Mouse (Mus musculus) MEL (cell line): ENCODE data around the gene Ier2. TPM values are rescaled to one million over a fixed set of nuclear protein-coding genes. Genes with fewer than 3 reads are reported as not detected.
"Not testable (repeated sequence)": the region's sequence is repeated elsewhere in the genome, so short reads cannot be mapped to it uniquely, and the experiment has no call there.

Experiments
- DNase-seq: peaks from one replicate; pipeline ENCODE4 v3.0.0; 2011; ENCODE audit warnings: low read depth, low spot score
- H3K27ac ChIP-seq: 2 replicates; pipeline ENCODE4 v1.5.1; 2012; ENCODE audit warnings: low read depth, mild to moderate bottlenecking, control low read depth, low read length, moderate library complexity; ENCODE audit not compliant: control insufficient read depth
- H3K27me3 ChIP-seq, 2 experiments: fragments of 150-350 bp in 1 of 2; sonication (generic) in 1 of 2; 2 replicates each; pipeline ENCODE4 v1.6.1; 2012; ENCODE audit warnings: low read length in 2 of 2, mild to moderate bottlenecking in 2 of 2, improper control_type of control experiment in 1 of 2, moderate library complexity in 1 of 2; ENCODE audit not compliant: insufficient read depth in 2 of 2, control insufficient read depth in 1 of 2
- H3K36me3 ChIP-seq, 2 experiments: 2 replicates each; pipeline ENCODE4 v1.6.1; 2012 to 2014; ENCODE audit warnings: low read length in 2 of 2, improper control_type of control experiment in 1 of 2, inconsistent platforms in 1 of 2, mild to moderate bottlenecking in 1 of 2; ENCODE audit not compliant: insufficient read depth in 2 of 2, control insufficient read depth in 1 of 2
- H3K4me1 ChIP-seq, 2 experiments: fragments of 150-350 bp in 1 of 2; sonication (generic) in 1 of 2; 2 replicates each; pipeline ENCODE4 v1.6.1; 2012; ENCODE audit warnings: low read length in 2 of 2, improper control_type of control experiment in 1 of 2, mild to moderate bottlenecking in 1 of 2; ENCODE audit not compliant: insufficient read depth in 2 of 2, control insufficient read depth in 1 of 2
- H3K4me3 ChIP-seq, 2 experiments: fragments of 150-350 bp in 1 of 2; sonication (generic) in 1 of 2; 2 replicates each; pipeline ENCODE4 v1.5.1; 2012; ENCODE audit warnings: low read depth in 2 of 2, low read length in 2 of 2, mild to moderate bottlenecking in 2 of 2, moderate library complexity in 2 of 2, control low read depth in 1 of 2, improper control_type of control experiment in 1 of 2; ENCODE audit not compliant: control insufficient read depth in 1 of 2, insufficient read depth in 1 of 2
- H3K79me2 ChIP-seq: 2 replicates; pipeline ENCODE4 v1.6.1; 2012; ENCODE audit warnings: mild to moderate bottlenecking, low read length, moderate library complexity; ENCODE audit not compliant: control insufficient read depth, poor library complexity, insufficient read depth
- H3K9ac ChIP-seq: 2 replicates; pipeline ENCODE4 v1.6.1; 2012; ENCODE audit warnings: low read depth, mild to moderate bottlenecking, control low read depth, low read length, moderate library complexity; ENCODE audit not compliant: control insufficient read depth, poor library complexity, severe bottlenecking
- H3K9me3 ChIP-seq: fragments of 150-350 bp; sonication (generic); replicated peaks from 2 replicates; pipeline ENCODE4 v1.6.1; 2012; ENCODE audit warnings: mild to moderate bottlenecking, low read length, improper control_type of control experiment, moderate library complexity; ENCODE audit not compliant: insufficient read depth
- E2F4 ChIP-seq: IDR thresholded peaks from 2 replicates; pipeline ENCODE4 v1.6.1; 2011; ENCODE audit warnings: low read depth, low read length, improper control_type of control experiment, borderline replicate concordance
- ETS1 ChIP-seq: IDR thresholded peaks from 2 replicates; pipeline ENCODE4 v1.6.1; 2012; ENCODE audit warnings: low read depth, mild to moderate bottlenecking, inconsistent platforms, low read length, improper control_type of control experiment, moderate library complexity
- GABPA ChIP-seq: IDR thresholded peaks from 2 replicates; pipeline ENCODE4 v1.6.1; 2012; ENCODE audit warnings: low read depth, mild to moderate bottlenecking, inconsistent platforms, low read length, improper control_type of control experiment, moderate library complexity
- GATA1 ChIP-seq: IDR thresholded peaks from 2 replicates; pipeline ENCODE4 v1.6.1; 2011; ENCODE audit warnings: low read depth, low read length, improper control_type of control experiment
- JUND ChIP-seq: IDR thresholded peaks from 2 replicates; pipeline ENCODE4 v1.6.1; 2011; ENCODE audit warnings: low read depth, mild to moderate bottlenecking, improper control_type of control experiment, low read length
- MAFK ChIP-seq: IDR thresholded peaks from 2 replicates; pipeline ENCODE4 v1.6.1; 2011; ENCODE audit warnings: low read depth, mild to moderate bottlenecking, low read length, improper control_type of control experiment, borderline replicate concordance
- MAZ ChIP-seq: IDR thresholded peaks from 2 replicates; pipeline ENCODE4 v1.6.1; 2012; ENCODE audit warnings: low read depth, mild to moderate bottlenecking, inconsistent platforms, low read length, improper control_type of control experiment
- MEF2A ChIP-seq: IDR thresholded peaks from 2 replicates; pipeline ENCODE4 v1.6.1; 2014; ENCODE audit warnings: low read depth, mild to moderate bottlenecking, inconsistent platforms, low read length, improper control_type of control experiment; ENCODE audit not compliant: poor library complexity, insufficient replicate concordance, severe bottlenecking; ENCODE audit errors: extremely low read depth
- MXI1 ChIP-seq: IDR thresholded peaks from 2 replicates; pipeline ENCODE4 v1.6.1; 2011; ENCODE audit warnings: mild to moderate bottlenecking, low read depth, low read length, improper control_type of control experiment
- MYC ChIP-seq: IDR thresholded peaks from 2 replicates; pipeline ENCODE4 v1.6.1; 2011; ENCODE audit warnings: low read depth, mild to moderate bottlenecking, low read length, improper control_type of control experiment, moderate library complexity
- NELFE ChIP-seq: IDR thresholded peaks from 2 replicates; pipeline ENCODE4 v1.6.1; 2011; ENCODE audit warnings: low read depth, low read length, improper control_type of control experiment
- NRF1 ChIP-seq: IDR thresholded peaks from 2 replicates; pipeline ENCODE4 v1.6.1; 2014; ENCODE audit warnings: low read depth, mild to moderate bottlenecking, inconsistent platforms, low read length, improper control_type of control experiment, moderate library complexity; ENCODE audit not compliant: poor library complexity, insufficient read depth, severe bottlenecking
- POLR2A ChIP-seq, 2 experiments: IDR thresholded peaks; 2 replicates each; pipeline ENCODE4 v1.6.1; 2011 to 2012; ENCODE audit warnings: low read length in 2 of 2, mild to moderate bottlenecking in 2 of 2, control low read depth in 1 of 2, improper control_type of control experiment in 1 of 2, low read depth in 1 of 2, moderate library complexity in 1 of 2; ENCODE audit not compliant: control insufficient read depth in 1 of 2, insufficient read depth in 1 of 2, poor library complexity in 1 of 2
- POLR2AphosphoS2 ChIP-seq: IDR thresholded peaks from 2 replicates; pipeline ENCODE4 v1.6.1; 2011; ENCODE audit warnings: low read length, improper control_type of control experiment
- POLR2AphosphoS5 ChIP-seq: IDR thresholded peaks from 2 replicates; pipeline ENCODE4 v1.6.1; 2012; ENCODE audit warnings: low read depth, borderline replicate concordance, mild to moderate bottlenecking, inconsistent platforms, low read length, moderate library complexity, mixed read lengths
- SIN3A ChIP-seq: IDR thresholded peaks from 2 replicates; pipeline ENCODE4 v1.6.1; 2012; ENCODE audit warnings: low read length, improper control_type of control experiment, inconsistent platforms
- SMC3 ChIP-seq: IDR thresholded peaks from 2 replicates; pipeline ENCODE4 v1.6.1; 2011; ENCODE audit warnings: low read depth, low read length, improper control_type of control experiment
- TAL1 ChIP-seq: IDR thresholded peaks from 2 replicates; pipeline ENCODE4 v1.6.1; 2012; ENCODE audit warnings: mild to moderate bottlenecking, inconsistent platforms, low read length, moderate library complexity, mixed read lengths
- TBP ChIP-seq: IDR thresholded peaks from 2 replicates; pipeline ENCODE4 v1.8.0; 2011; ENCODE audit warnings: low read depth, low read length, improper control_type of control experiment
- USF1 ChIP-seq: IDR thresholded peaks from 2 replicates; pipeline ENCODE4 v1.6.1; 2014; ENCODE audit warnings: low read depth, mild to moderate bottlenecking, inconsistent platforms, low read length, improper control_type of control experiment, moderate library complexity
- USF2 ChIP-seq, 2 experiments: IDR thresholded peaks; 2 replicates each; pipeline ENCODE4 v1.6.1; 2011 to 2012; ENCODE audit warnings: improper control_type of control experiment in 2 of 2, low read length in 2 of 2, borderline replicate concordance in 1 of 2, inconsistent platforms in 1 of 2, low read depth in 1 of 2, mild to moderate bottlenecking in 1 of 2; ENCODE audit not compliant: insufficient read depth in 1 of 2
- ZKSCAN1 ChIP-seq: IDR thresholded peaks from 2 replicates; pipeline ENCODE4 v1.6.1; 2012; ENCODE audit warnings: low read depth, mild to moderate bottlenecking, inconsistent platforms, low read length, improper control_type of control experiment, moderate library complexity
- ZMIZ1 ChIP-seq: IDR thresholded peaks from 2 replicates; pipeline ENCODE4 v1.6.1; 2012; ENCODE audit warnings: low read depth, mild to moderate bottlenecking, inconsistent platforms, low read length, improper control_type of control experiment, moderate library complexity
- ZNF384 ChIP-seq: IDR thresholded peaks from 2 replicates; pipeline ENCODE4 v1.6.1; 2012; ENCODE audit warnings: low read depth, mild to moderate bottlenecking, inconsistent platforms, low read length, improper control_type of control experiment
- polyA plus RNA-seq, 2 experiments: library from polyadenylated mRNA; stranded (reverse) in 1 of 2; unstranded in 1 of 2; fragments of >175 nt in 1 of 2; fragments of >200 nt in 1 of 2; gene quantifications; 2 replicates each; pipeline versions ENCODE4 v1.2.1 to v1.2.4; 2012; ENCODE audit warnings: low replicate concordance in 2 of 2, low read depth in 1 of 2; ENCODE audit not compliant: insufficient read length in 2 of 2, insufficient read depth in 1 of 2, missing spikeins in 1 of 2
- total RNA-seq: library from RNA; depleted of rRNA; stranded (reverse); fragments of 300-350 nt; gene quantifications from 2 replicates; pipeline ENCODE4 v1.2.3, GENCODE M21; 2012

The Ier2 gene
- total and polyA plus RNA-seq, 3 experiments: 22.5 to 258 (median 37.7) TPM

- no peaks in the 10 kb centered on the region for H3K27me3 ChIP-seq
- H3K9me3 ChIP-seq: no peaks in the 10 kb centered on the region
- H3K4me1 ChIP-seq: no peaks in the 10 kb centered on the region
- no peak for TF ChIP-seq MYC
- TF ChIP-seq POLR2A (IDR thresholded peaks at IDR 0.05; ENCODE audit: control insufficient read depth in 1 of 2, insufficient read depth in 1 of 2, low read depth in 1 of 2, low read length in 2 of 2, poor library complexity in 1 of 2): no peak
- TF ChIP-seq MAZ: no peak
- no peak for TF ChIP-seq MAFK
- TF ChIP-seq POLR2AphosphoS2: no peak
- no peak for TF ChIP-seq USF1
- no peak for TF ChIP-seq NELFE
- TF ChIP-seq TAL1: no peak
- no peak for TF ChIP-seq ZKSCAN1
- no peak for TF ChIP-seq SMC3
- no peak for TF ChIP-seq ETS1
- TF ChIP-seq ZMIZ1: no peak
- no peak for TF ChIP-seq POLR2AphosphoS5
- no peak for TF ChIP-seq GATA1
- H3K4me3 ChIP-seq: no peak overlapping the region
- no peak for DNase-seq
- no peak overlapping the region for H3K27ac ChIP-seq
- no peak overlapping the region for H3K9ac ChIP-seq
- H3K79me2 ChIP-seq: no peaks in the 10 kb centered on the region
- H3K36me3 ChIP-seq: no peaks in the 10 kb centered on the region
Observed at GRCm38 (mm10) chr8:84630145-84630544, 32.5 kb downstream of the Ier2 start.

- no peak overlapping the region for H3K27ac ChIP-seq
- no peaks in the 10 kb centered on the region for H3K36me3 ChIP-seq
- no peak overlapping the region for H3K9ac ChIP-seq
- no peak overlapping the region for H3K4me3 ChIP-seq
- TF ChIP-seq ETS1: no peak
- TF ChIP-seq USF2 (IDR thresholded peaks at IDR 0.05; ENCODE audit: borderline replicate concordance in 1 of 2, insufficient read depth in 1 of 2, low read depth in 1 of 2, low read length in 2 of 2): no peak
- TF ChIP-seq SIN3A: no peak
- no peak for TF ChIP-seq NRF1
- no peak for TF ChIP-seq MXI1
- TF ChIP-seq E2F4: no peak
- TF ChIP-seq MEF2A: no peak
- no peak for TF ChIP-seq TBP
- no peak for TF ChIP-seq ZMIZ1
- no peak for TF ChIP-seq ZNF384
- TF ChIP-seq POLR2AphosphoS2: no peak
- no peak for TF ChIP-seq JUND
- TF ChIP-seq TAL1: no peak
- TF ChIP-seq GABPA: no peak
- TF ChIP-seq, all 39 proteins: peak for 0
- Histone ChIP-seq H3K27me3 (no peaks in the 10 kb centered on the region; a peak in 1 of 4 replicates), H3K79me2 (no peaks in the 10 kb centered on the region), H3K9me3 (no peaks in the 10 kb centered on the region), H3K4me1 (no peaks in the 10 kb centered on the region)
- DNase-seq: no peak
Observed at GRCm38 (mm10) chr8:84629586-84629985, 33.1 kb downstream of the Ier2 start.

GRCm38 (mm10) chr8:84623425-84623824 lies 39.2 kb downstream of the Ier2 start:
- not testable (repeated sequence) for H3K9ac ChIP-seq, H3K27me3 ChIP-seq, H3K4me3 ChIP-seq, H3K27ac ChIP-seq, H3K36me3 ChIP-seq, DNase-seq, H3K4me1 ChIP-seq, H3K9me3 ChIP-seq, H3K79me2 ChIP-seq
